Mouse (Mus musculus): Measurements from ENCODE around the gene Slc39a11.

GRCm38 (mm10) chr11:113539079-113539478 is 110.8 kb downstream of the Slc39a11 start:
- TF ChIP-seq HCFC1 (IDR thresholded peaks at IDR 0.05; ENCODE audit: low read depth, low read length) (no peak), BHLHE40 (IDR thresholded peaks at IDR 0.05; ENCODE audit: low read depth, low read length) (no peak), CTCF (conservative IDR thresholded peaks at IDR 0.05 in 1 of 2, IDR thresholded peaks at IDR 0.05 in 1 of 2; ENCODE audit: low read depth in 2 of 2, low read length in 2 of 2) (no peak), POLR2A (IDR thresholded peaks at IDR 0.05; ENCODE audit: low read depth, low read length) (no peak), E2F4 (IDR thresholded peaks at IDR 0.05; ENCODE audit: insufficient replicate concordance, low read depth, low read length) (no peak), POLR2AphosphoS2 (IDR thresholded peaks at IDR 0.05; ENCODE audit: low read depth, low read length) (no peak), TCF12 (IDR thresholded peaks at IDR 0.05; ENCODE audit: low read depth, low read length) (no peak), ZMIZ1 (IDR thresholded peaks at IDR 0.05; ENCODE audit: low read depth, low read length) (no peak), MAX (IDR thresholded peaks at IDR 0.05; ENCODE audit: low read length) (no peak)

Data from CH12.LX (cell line).